Mouse (Mus musculus): ENCODE results near the gene Psmc4. TPM values are rescaled to one million over a fixed set of nuclear protein-coding genes. Genes with fewer than 3 reads are reported as not detected.

Gene Psmc4
- 68.3 and 74.1 TPM in 2 replicates for polyA plus RNA-seq (2012; rRNA removed)

DNA sequence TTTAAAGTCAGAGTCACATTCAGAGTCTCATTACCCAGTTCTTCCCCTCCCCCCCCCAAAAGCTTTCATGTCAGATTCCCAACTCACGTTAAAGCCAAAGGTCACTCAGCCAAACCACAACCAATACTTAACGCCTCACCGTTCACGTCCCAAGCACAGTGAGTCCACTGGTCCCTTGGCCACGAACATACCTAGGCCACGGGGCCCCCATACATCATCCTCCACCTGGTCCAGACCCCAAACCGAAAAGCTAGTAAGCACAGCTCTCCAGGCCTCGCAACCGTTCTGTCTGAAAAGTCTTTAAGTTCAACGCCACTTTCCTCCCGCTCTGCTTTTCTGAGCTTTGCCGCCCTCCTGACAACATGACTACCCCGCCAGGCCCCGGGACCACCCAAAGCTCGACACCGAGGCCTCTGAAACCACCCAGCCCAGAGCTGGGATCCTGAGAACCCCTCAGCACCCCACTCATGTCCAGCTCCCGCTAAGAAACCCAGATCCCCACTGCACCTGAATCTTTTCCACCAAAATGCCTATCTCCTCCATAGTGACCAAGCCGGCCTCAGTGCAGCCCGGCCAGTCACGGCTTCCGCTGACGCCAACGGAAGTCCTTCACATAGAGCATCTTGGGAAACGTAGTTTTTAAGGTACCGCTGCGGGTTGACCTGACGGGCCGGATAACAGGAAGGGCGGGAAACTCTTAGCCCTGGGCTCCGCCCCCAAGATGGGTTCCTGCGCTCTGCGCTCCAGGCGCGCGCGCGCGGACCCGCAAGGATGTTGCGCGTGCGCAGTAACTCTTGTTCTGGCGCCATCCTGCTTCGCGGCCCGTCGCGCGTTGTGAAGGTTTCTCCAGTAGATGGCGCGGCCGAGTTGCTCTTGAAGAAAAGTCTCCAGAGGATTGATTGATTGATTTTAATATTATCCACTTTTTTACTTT, at the start of gene Psmc4:
TSS of gene Psmc4 (minus strand) at position 626 of the 934 bp plus-strand sequence.

GRCm38 (mm10) chr7:28070531-28071298, 20.8 kb upstream of the Psmc4 start, which contains the start of gene Fcgbp:
Gene Fcgbp, plus strand, starts transcription at chr7:28071236.

DNA sequence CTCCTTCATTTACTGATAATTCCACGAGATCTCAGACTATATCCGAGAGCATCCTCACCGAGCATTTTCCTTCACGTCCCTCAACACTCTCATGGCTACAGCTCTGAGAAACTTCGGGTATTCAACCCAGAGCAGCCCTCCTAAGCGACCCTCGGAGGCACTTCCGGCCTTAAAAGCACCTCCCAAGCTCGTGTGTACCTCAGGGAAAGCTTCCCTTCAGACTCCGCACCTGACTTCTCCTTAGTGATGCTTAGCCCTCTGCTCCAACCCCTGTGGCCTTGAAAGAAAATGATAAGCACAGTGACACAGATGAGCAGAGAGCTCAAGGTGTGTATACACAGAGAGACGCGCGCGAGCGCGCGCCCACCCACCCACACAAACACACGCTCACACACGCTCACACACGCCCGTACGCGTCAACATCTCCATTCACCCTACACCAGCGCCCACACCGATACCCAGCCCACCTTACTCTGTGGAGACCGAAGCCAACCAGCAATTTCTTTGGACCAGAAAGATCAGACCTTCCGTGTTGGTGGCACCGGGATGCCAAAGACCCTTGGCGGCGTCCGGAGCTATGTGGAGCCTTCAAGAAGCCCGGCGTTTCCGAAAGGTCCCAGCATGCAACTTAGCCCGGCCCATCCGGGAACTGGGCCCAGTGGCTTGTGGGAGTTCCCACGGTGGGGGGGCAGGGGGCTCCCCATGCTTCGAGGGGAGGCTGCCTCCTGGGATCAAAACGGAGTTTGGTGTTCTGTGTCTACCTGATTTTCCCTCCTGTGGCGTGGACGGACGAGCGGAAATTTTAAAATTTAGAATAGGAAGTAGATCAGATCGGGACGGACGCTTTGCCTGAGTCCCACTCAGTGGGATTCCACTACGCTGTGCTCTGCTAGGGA, 36.1 kb downstream of the Psmc4 start, which contains the start of gene Zfp850:
TSS of gene Zfp850 (minus strand) at position 567 of the 896 bp plus-strand sequence.

Other genes with a start within 250 kb of the Psmc4 start
- 0.77 and 0.79 TPM in 2 replicates for gene Zfp626, start 242.9 kb downstream of the Psmc4 start, polyA plus RNA-seq (2012; rRNA removed)
- gene Zfp59, start 211.5 kb downstream of the Psmc4 start, polyA plus RNA-seq (2012; rRNA removed) = 0.78 and 0.82 TPM in 2 replicates
- gene Zfp607a, start 192.6 kb downstream of the Psmc4 start, polyA plus RNA-seq (2012; rRNA removed) = 0.60 and 0.63 TPM in 2 replicates
- gene Zfp974, start 120.6 kb downstream of the Psmc4 start, polyA plus RNA-seq (2012; rRNA removed) = 0.73 and 0.93 TPM in 2 replicates
- gene Zfp780b, start 70.9 kb downstream of the Psmc4 start, polyA plus RNA-seq (2012; rRNA removed) = 1.3 TPM in 2 replicates
- gene Zfp850, start 36.0 kb downstream of the Psmc4 start, polyA plus RNA-seq (2012; rRNA removed) = 0.45 and 0.56 TPM in 2 replicates
- gene Fcgbp, start 21.1 kb upstream of the Psmc4 start, polyA plus RNA-seq (2012; rRNA removed) = 0.07 and 0.29 TPM in 2 replicates
- gene 9530053A07Rik, start 79.4 kb upstream of the Psmc4 start, polyA plus RNA-seq (2012; rRNA removed) = not detected in 2 replicates
- gene Fbl, start 119.6 kb upstream of the Psmc4 start, polyA plus RNA-seq (2012; rRNA removed) = 116 and 129 TPM in 2 replicates
- 2.8 and 3.1 TPM in 2 replicates for gene Dyrk1b, start 129.4 kb upstream of the Psmc4 start, polyA plus RNA-seq (2012; rRNA removed)
- gene Eid2, start 217.8 kb upstream of the Psmc4 start, polyA plus RNA-seq (2012; rRNA removed) = 2.4 and 2.5 TPM in 2 replicates
- 2.0 TPM in 2 replicates for gene Eid2b, start 227.6 kb upstream of the Psmc4 start, polyA plus RNA-seq (2012; rRNA removed)
- 0.02 TPM in 1 of 2 replicates, not detected in the other for gene Selenov, start 241.1 kb upstream of the Psmc4 start, polyA plus RNA-seq (2012; rRNA removed)

Measured in liver, embryonic 18 days (tissue).